Mouse (Mus musculus): ENCODE results near the gene Zdhhc16. TPM values are rescaled to one million over a fixed set of nuclear protein-coding genes. Genes with fewer than 3 reads are reported as not detected.

Zdhhc16 gene
- total RNA-seq, 2 experiments from 2014 or later, result 22.4 to 25.9 TPM

- no peak for ATAC-seq (ENCODE audit: poor library complexity, severe bottlenecking)
Observed at GRCm38 (mm10) chr19:41981931-41982790, 48.9 kb downstream of the Zdhhc16 start.

DNA sequence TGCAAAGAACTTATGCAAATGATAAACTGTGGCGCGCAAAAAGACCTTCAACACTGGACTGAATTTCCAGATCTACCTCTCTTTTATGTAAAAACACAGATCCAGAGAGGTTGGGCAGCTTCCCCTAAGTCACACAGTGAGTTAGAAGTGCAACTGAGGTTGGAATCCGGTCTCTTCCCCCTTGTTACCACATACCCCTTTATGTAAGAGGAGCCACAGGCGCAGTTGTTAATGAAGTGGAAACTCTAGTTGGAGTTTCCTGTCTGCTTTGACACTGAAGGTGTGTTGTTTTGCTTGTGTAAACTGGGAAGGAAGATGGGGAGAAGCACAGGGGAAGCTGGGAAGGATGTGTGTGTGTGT lies 49.5 kb downstream of the Zdhhc16 start:
- peak; percentile 17 for ATAC-seq (ENCODE audit: poor library complexity, severe bottlenecking)

GRCm38 (mm10) chr19:41985994-41986393 lies 52.7 kb downstream of the Zdhhc16 start:
- no peak for ATAC-seq (ENCODE audit: poor library complexity, severe bottlenecking)

- ATAC-seq (ENCODE audit: poor library complexity, severe bottlenecking), result no peak
Observed at GRCm38 (mm10) chr19:41987206-41987605, 53.9 kb downstream of the Zdhhc16 start.

DNA sequence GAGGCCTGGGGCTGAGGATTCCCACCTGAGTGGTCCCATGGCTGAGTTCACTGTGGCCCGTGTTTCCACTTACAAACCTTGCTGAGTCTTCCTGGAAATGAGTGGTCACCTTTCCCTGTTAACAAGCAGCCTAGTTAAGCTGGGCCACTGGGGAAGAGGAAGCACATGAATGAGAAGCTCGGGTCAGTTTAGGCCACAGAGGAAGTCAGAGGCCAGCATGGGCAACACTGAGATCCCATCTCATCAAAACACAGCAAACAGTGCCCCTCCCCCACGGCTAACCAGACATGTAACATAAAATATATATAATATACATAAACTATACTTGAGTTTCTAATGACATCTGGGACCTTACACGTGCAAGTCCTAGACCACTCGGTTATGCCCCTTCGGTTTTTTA lies 56.5 kb downstream of the Zdhhc16 start:
- ATAC-seq (ENCODE audit: poor library complexity, severe bottlenecking), result peak; percentile 81

DNA sequence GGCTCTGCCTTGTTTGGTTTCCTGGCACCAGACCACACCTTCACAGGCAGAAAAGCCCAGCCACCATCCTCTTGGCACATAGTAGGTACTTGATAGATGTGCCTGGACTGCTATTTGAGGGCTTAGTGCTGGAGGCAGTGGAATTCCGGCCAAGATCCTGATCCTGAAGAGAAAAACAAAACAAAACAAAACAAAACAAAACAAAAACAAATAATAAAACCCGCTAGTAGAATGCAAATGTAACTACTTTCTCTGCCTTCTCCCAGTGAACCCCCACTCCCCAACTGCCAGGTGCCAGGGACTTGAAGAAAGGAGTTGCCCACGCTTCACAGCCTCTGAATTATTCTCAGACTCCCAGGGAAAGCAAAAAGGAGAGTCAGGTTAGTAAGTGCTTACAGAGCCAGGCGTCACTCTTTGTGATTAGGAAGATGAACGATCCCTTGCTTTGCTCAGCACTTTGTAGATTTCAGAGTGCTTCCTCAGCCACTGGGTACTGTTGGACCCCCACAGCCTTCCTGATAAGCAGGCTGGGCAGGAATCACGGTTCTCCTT lies 58.7 kb downstream of the Zdhhc16 start:
- ATAC-seq (ENCODE audit: poor library complexity, severe bottlenecking), result no peak

DNA sequence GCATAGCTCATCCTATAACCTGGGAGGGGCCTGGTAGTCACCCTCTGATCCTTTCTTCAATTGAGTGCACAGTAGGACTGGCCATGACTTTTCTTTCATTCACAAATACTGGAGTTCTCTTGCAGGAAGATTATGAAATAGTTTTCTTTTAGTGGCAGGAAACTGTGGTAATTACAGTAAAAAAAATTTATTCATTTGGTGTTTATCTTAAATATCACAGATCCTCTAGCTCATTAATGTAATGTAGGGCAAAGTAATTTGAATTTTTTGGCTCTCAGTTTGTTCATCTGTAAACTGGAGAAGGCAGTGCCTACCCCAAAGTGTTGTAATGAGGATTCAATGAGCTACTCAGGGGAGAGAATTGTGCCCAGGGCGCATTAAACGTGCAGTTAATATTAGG lies 59.7 kb downstream of the Zdhhc16 start:
- ATAC-seq (ENCODE audit: poor library complexity, severe bottlenecking), result no peak

DNA sequence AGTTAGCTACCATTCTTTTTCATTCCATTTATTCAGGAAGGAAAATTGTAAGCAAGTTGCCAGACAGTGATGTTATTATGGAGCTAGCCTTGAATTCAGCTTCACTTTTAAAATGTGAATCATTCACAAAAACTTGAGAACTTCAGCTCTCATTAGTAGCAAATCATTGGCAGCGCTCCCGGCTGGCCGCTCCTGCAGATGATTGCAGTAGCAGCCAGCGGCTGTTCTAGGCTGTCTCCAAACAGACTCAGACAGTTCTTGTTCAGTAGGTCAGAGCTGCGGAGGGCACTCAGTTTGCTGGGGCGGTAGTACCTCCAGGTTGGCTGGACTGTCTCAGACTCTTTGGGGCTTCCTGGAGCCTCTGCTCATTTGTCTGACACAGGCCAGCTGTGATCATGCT lies 60.2 kb downstream of the Zdhhc16 start:
- ATAC-seq (ENCODE audit: poor library complexity, severe bottlenecking), result no peak

Other genes starting within 250 kb of the Zdhhc16 start
- 0.05 and 0.29 TPM in 2 replicates for gene Slit1, start 189.8 kb upstream of the Zdhhc16 start, total RNA-seq (2015)
- gene Slit1, start 189.8 kb upstream of the Zdhhc16 start, total RNA-seq (2017), result not detected in 2 replicates
- gene Arhgap19, start 131.4 kb upstream of the Zdhhc16 start, total RNA-seq (2015), result 48.5 and 50.3 TPM in 2 replicates
- 62.7 and 65.3 TPM in 2 replicates for gene Arhgap19, start 131.4 kb upstream of the Zdhhc16 start, total RNA-seq (2017)
- gene Frat1, start 103.5 kb upstream of the Zdhhc16 start, total RNA-seq (2015), result 5.2 and 6.3 TPM in 2 replicates
- 6.1 and 6.3 TPM in 2 replicates for gene Frat1, start 103.5 kb upstream of the Zdhhc16 start, total RNA-seq (2017)
- 7.7 and 9.5 TPM in 2 replicates for gene Frat2, start 85.3 kb upstream of the Zdhhc16 start, total RNA-seq (2015)
- 9.2 and 9.4 TPM in 2 replicates for gene Frat2, start 85.3 kb upstream of the Zdhhc16 start, total RNA-seq (2017)
- gene Rrp12, start 37.3 kb upstream of the Zdhhc16 start, total RNA-seq (2015), result 2.3 and 3.4 TPM in 2 replicates
- gene Rrp12, start 37.3 kb upstream of the Zdhhc16 start, total RNA-seq (2017), result 4.6 and 5.1 TPM in 2 replicates
- 587 and 602 TPM in 2 replicates for gene Pgam1, start 21.6 kb upstream of the Zdhhc16 start, total RNA-seq (2015)
- 254 and 291 TPM in 2 replicates for gene Pgam1, start 21.6 kb upstream of the Zdhhc16 start, total RNA-seq (2017)
- gene Exosc1, start 57 bp upstream of the Zdhhc16 start, total RNA-seq (2015), result 37.0 and 38.6 TPM in 2 replicates
- 29.3 and 40.2 TPM in 2 replicates for gene Exosc1, start 57 bp upstream of the Zdhhc16 start, total RNA-seq (2017)
- gene Mms19, start 47.7 kb downstream of the Zdhhc16 start, total RNA-seq (2015), result 18.5 and 24.7 TPM in 2 replicates
- 21.7 and 33.8 TPM in 2 replicates for gene Mms19, start 47.7 kb downstream of the Zdhhc16 start, total RNA-seq (2017)
- 15.1 and 17.0 TPM in 2 replicates for gene Ubtd1, start 48.3 kb downstream of the Zdhhc16 start, total RNA-seq (2015)
- 11.9 and 12.2 TPM in 2 replicates for gene Ubtd1, start 48.3 kb downstream of the Zdhhc16 start, total RNA-seq (2017)
- gene Ankrd2, start 102.5 kb downstream of the Zdhhc16 start, total RNA-seq (2015), result not detected in 2 replicates
- not detected in 2 replicates for gene Ankrd2, start 102.5 kb downstream of the Zdhhc16 start, total RNA-seq (2017)
- not detected in 2 replicates for gene Hoga1, start 112.1 kb downstream of the Zdhhc16 start, total RNA-seq (2015)
- 0.20 and 1.2 TPM in 2 replicates for gene Hoga1, start 112.1 kb downstream of the Zdhhc16 start, total RNA-seq (2017)
- not detected in 2 replicates for gene 4933411K16Rik, start 118.8 kb downstream of the Zdhhc16 start, total RNA-seq (2015)
- gene 4933411K16Rik, start 118.8 kb downstream of the Zdhhc16 start, total RNA-seq (2017), result not detected in 2 replicates
- gene Morn4, start 152.9 kb downstream of the Zdhhc16 start, total RNA-seq (2015), result 0.36 TPM in 1 of 2 replicates, not detected in the other
- gene Morn4, start 152.9 kb downstream of the Zdhhc16 start, total RNA-seq (2017), result 0.07 TPM in 1 of 2 replicates, not detected in the other
- 12.0 and 12.2 TPM in 2 replicates for gene Pi4k2a, start 157.0 kb downstream of the Zdhhc16 start, total RNA-seq (2015)
- 9.9 and 10.7 TPM in 2 replicates for gene Pi4k2a, start 157.0 kb downstream of the Zdhhc16 start, total RNA-seq (2017)
- gene Avpi1, start 195.6 kb downstream of the Zdhhc16 start, total RNA-seq (2015), result 1.1 and 1.7 TPM in 2 replicates
- 2.9 and 6.2 TPM in 2 replicates for gene Avpi1, start 195.6 kb downstream of the Zdhhc16 start, total RNA-seq (2017)
- gene Marveld1, start 213.9 kb downstream of the Zdhhc16 start, total RNA-seq (2015), result 5.7 and 6.7 TPM in 2 replicates
- gene Marveld1, start 213.9 kb downstream of the Zdhhc16 start, total RNA-seq (2017), result 7.9 and 9.4 TPM in 2 replicates
- 7.9 and 13.1 TPM in 2 replicates for gene Zfyve27, start 230.5 kb downstream of the Zdhhc16 start, total RNA-seq (2015)
- gene Zfyve27, start 230.5 kb downstream of the Zdhhc16 start, total RNA-seq (2017), result 21.3 and 26.3 TPM in 2 replicates

All from megakaryocyte, adult 5-6 weeks (primary cell).